Mouse (Mus musculus): ENCODE data around the gene Zscan4-ps2. TPM values are rescaled to one million over a fixed set of nuclear protein-coding genes. Genes with fewer than 3 reads are reported as not detected.
"Not testable (repeated sequence)": the region's sequence is repeated elsewhere in the genome, so short reads cannot be mapped to it uniquely, and the experiment has no call there.

Gene Zscan4-ps2
- polyA plus RNA-seq (2015; fragmentation: Nextera tagmentation; extraction: Ambion mirVana), result not detected in 2 replicates

DNA sequence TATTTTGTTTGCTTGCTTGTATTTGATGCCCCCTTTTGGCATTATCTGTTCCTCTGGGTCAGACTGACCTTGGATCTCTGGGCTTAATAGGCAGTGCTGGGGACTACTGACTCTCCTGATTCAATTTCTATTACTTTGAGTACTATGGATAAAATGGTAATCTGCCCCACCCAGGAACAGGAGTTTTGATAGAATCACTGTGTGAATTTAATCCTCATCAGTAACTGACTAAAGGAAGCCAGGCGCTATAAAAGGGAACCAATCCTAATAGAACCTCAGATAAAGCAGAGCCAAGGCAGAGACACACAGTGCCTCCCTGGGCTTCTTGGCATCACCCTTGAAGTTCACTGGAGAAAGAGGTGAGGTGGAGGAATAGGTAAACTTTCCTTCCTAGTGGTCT lies at the start of gene Zscan4-ps2:
Zscan4-ps2 (plus strand) TSS at position 301 of the 400 bp plus-strand sequence.
- H3K4me1 ChIP-seq; H3K9ac ChIP-seq; H3K4me2 ChIP-seq (replicated peaks); H3K4me3 ChIP-seq; ATAC-seq (ENCODE audit: low FRiP score, low read depth); H3K27me3 ChIP-seq; H3K36me3 ChIP-seq; H3K27ac ChIP-seq; H3K9me3 ChIP-seq: not testable (repeated sequence)
- WGBS, result 87% methylated on average over 1 of the region's 1 CpGs

Other genes starting within 250 kb of the Zscan4-ps2 start
- gene Zscan4e, start 203.6 kb upstream of the Zscan4-ps2 start, polyA plus RNA-seq (2015; fragmentation: Nextera tagmentation; extraction: Ambion mirVana), result not detected in 2 replicates
- gene Zscan4f, start 116.4 kb upstream of the Zscan4-ps2 start, polyA plus RNA-seq (2015; fragmentation: Nextera tagmentation; extraction: Ambion mirVana), result not detected in 2 replicates
- not detected in 2 replicates for gene Zscan4-ps3, start 95.0 kb downstream of the Zscan4-ps2 start, polyA plus RNA-seq (2015; fragmentation: Nextera tagmentation; extraction: Ambion mirVana)
- not detected in 2 replicates for gene Vmn1r72, start 165.8 kb downstream of the Zscan4-ps2 start, polyA plus RNA-seq (2015; fragmentation: Nextera tagmentation; extraction: Ambion mirVana)
- not detected in 2 replicates for gene Vmn1r73, start 216.0 kb downstream of the Zscan4-ps2 start, polyA plus RNA-seq (2015; fragmentation: Nextera tagmentation; extraction: Ambion mirVana)

Measured in limb, embryonic 13.5 days (tissue).